Mouse (Mus musculus) kidney, embryonic 14.5 days (tissue): Measurements from ENCODE around the gene Hist2h2ab. TPM values are rescaled to one million over a fixed set of nuclear protein-coding genes. Genes with fewer than 3 reads are reported as not detected.

Experiments
- ATAC-seq: fragments of 200-750 bp; cut with Nextera tagmentation; 2 replicates; pipeline ENCODE4 v1.8.0; 2017; ENCODE audit warnings: moderate number of reproducible peaks, mild to moderate bottlenecking, moderate TSS enrichment, moderate library complexity; ENCODE audit not compliant: low FRiP score, low TSS enrichment
- H3K27ac ChIP-seq: fragments of 300-500 bp; sonication (generic); 2 replicates; pipeline ENCODE4 v1.5.1; 2014; ENCODE audit warnings: low read depth, mild to moderate bottlenecking, low read length, moderate library complexity, mixed read lengths
- H3K27me3 ChIP-seq: fragments of 300-500 bp; sonication (generic); 2 replicates; pipeline ENCODE4 v1.6.1; 2014; ENCODE audit warnings: mild to moderate bottlenecking, low read length; ENCODE audit not compliant: control insufficient read depth, insufficient read depth
- H3K36me3 ChIP-seq: fragments of 300-500 bp; sonication (generic); 2 replicates; pipeline ENCODE4 v1.6.1; 2014; ENCODE audit warnings: low read length, mixed read lengths; ENCODE audit not compliant: control insufficient read depth, insufficient read depth
- H3K4me1 ChIP-seq: fragments of 300-500 bp; sonication (generic); 2 replicates; pipeline ENCODE4 v1.6.1; 2014; ENCODE audit warnings: low read length, mixed read lengths; ENCODE audit not compliant: control insufficient read depth, insufficient read depth
- H3K4me2 ChIP-seq: fragments of 300-500 bp; sonication (generic); replicated peaks from 2 replicates; pipeline ENCODE4 v1.6.1; 2014; ENCODE audit warnings: low read depth, mild to moderate bottlenecking, low read length
- H3K4me3 ChIP-seq: fragments of 300-500 bp; sonication (generic); 2 replicates; pipeline ENCODE4 v1.5.1; 2014; ENCODE audit warnings: mild to moderate bottlenecking, low read length
- H3K9ac ChIP-seq: fragments of 300-500 bp; sonication (generic); 2 replicates; pipeline ENCODE4 v1.6.1; 2014; ENCODE audit warnings: low read depth, mild to moderate bottlenecking, low read length, moderate library complexity
- H3K9me3 ChIP-seq: fragments of 300-500 bp; sonication (generic); 2 replicates; pipeline ENCODE4 v1.6.1; 2016; ENCODE audit warnings: low read length; ENCODE audit not compliant: control insufficient read depth
- WGBS: fragments of 180-500 bp; shearing (Covaris S2); extraction: QIAGEN DNeasy Blood & Tissue Kit; methylation state at CpG from one replicate; pipeline ENCODE4 v1.1.7; 2014; 5-methylcytosine and 5-hydroxymethylcytosine counted together
- polyA plus RNA-seq: library from polyadenylated mRNA; unstranded; fragments of >200 nt; fragmentation: Nextera tagmentation; extraction: Ambion mirVana; gene quantifications from 2 replicates; pipeline ENCODE4 v1.2.1, GENCODE M21; 2014

Gene Hist2h2ab
- polyA plus RNA-seq, 1 experiment from 2014 or later = 2.2 TPM

DNA sequence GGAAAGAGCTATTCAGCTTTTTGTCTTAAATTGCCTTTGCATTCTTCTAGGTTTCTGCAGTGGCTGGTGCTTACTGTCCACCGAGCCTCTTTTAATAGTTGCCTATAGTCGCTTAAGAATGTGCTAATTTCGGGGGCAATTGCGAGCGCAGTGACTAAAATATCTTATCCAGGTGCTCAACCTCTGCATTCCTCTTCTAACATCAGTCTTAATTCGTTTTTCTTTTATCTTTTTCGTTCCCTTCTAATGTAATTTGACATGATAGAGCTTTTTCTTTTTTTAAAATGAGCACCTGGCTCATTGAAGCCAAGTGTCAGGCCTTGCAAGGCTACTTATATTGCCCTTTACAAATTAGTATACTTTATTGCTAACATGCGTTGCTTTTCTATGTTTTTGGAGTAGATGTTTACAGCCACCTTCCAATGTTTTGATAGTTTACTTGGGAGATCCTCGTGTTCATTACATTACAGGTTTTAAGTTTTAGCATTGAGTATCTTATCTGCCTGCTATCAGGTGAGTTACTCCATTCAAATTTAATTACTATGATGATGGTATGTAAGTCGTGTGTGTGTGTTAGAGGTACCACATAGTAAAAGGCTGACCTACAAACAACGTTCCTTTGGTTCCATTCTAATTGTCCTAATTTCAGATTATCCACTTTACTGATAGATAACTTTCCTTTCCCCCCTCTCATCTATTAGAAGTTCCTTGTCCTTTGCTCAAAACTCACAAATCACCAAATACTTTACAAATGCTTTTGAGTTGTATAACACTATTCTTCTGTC, 27.9 kb downstream of the Hist2h2ab start:
- 4% methylated on average over 11 of the region's 11 CpGs for WGBS
- no peak for ATAC-seq
- Histone ChIP-seq H3K9ac (peak overlapping the region; percentile 75), H3K4me2 (peak overlapping the region; percentile 50), H3K36me3 (no peaks in the 10 kb centered on the region), H3K4me1 (peaks cover 22% of the 10 kb centered on the region), H3K4me3 (peak overlapping the region; percentile 53), H3K9me3 (no peaks in the 10 kb centered on the region), H3K27me3 (no peaks in the 10 kb centered on the region), H3K27ac (peak overlapping the region; percentile 68)

DNA sequence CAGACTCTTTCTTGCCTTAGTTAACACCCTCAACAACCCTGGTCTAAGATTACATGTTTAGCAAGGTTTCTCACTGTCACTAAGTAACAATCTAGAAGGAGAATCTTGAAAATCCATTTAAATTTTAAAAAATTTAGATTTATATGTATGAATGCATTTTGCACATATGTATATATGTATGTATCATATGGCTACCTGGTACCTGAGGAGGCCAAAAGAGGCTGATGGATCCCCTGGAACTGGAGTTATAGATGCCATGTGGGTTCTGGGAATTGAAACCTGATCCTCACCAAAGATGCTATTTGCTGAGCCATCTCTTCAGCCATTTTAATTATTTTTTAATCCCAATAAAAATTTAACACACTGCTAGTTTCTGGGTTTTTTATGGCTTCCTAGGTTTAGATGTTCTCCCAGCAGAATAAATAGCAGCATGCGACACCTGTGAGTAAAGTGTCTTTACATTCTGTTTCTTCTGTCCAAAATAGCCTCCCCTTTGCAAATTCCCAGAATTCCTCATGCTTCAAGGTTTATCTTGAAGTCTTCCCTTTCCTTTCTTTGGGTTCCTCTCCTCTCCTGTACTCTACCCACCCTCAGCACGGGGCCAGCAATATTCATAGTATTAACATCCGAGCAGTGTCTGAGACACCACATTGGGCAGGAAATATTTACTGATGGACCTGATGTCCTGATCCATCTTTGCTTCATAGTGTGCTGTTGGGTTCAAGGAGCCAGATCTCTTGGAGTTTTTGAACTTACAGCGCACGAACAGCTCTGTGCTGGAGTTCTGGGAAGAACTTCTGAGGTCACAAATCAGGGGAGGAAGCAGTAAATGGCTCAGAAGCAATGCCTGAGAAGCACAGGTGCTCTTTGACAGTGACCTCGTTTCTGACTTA, 28.7 kb downstream of the Hist2h2ab start:
- no peaks in the 10 kb centered on the region for H3K27me3 ChIP-seq
- no peak for ATAC-seq
- H3K4me2 ChIP-seq = peak overlapping the region; percentile 50
- no peaks in the 10 kb centered on the region for H3K9me3 ChIP-seq
- peak overlapping the region; percentile 55; the same call in 1 of the 2 replicates for H3K27ac ChIP-seq
- WGBS = 41% methylated on average over 6 of the region's 6 CpGs
- peak overlapping the region; percentile 53 for H3K4me3 ChIP-seq
- H3K9ac ChIP-seq = peak overlapping the region; percentile 75
- no peaks in the 10 kb centered on the region for H3K36me3 ChIP-seq
- H3K4me1 ChIP-seq = peaks cover 22% of the 10 kb centered on the region

- no peak for ATAC-seq
- H3K4me1 ChIP-seq = peaks cover 20% of the 10 kb centered on the region
- H3K27me3 ChIP-seq = no peaks in the 10 kb centered on the region
- 0 out of 2 replicates have a peak overlapping the region, but pooled peaks have one; percentile 75 for H3K9ac ChIP-seq
- no peaks in the 10 kb centered on the region for H3K36me3 ChIP-seq
- H3K27ac ChIP-seq = peak overlapping the region; percentile 55; the same call in 1 of the 2 replicates
- WGBS = 70% methylated on average over 4 of the region's 4 CpGs
- no peak overlapping the region for H3K4me3 ChIP-seq
- peak overlapping the region; percentile 50 for H3K4me2 ChIP-seq
- no peaks in the 10 kb centered on the region for H3K9me3 ChIP-seq
Measured at GRCm38 (mm10) chr3:96249034-96249345, 29.3 kb downstream of the Hist2h2ab start.

GRCm38 (mm10) chr3:96250890-96251289, 31.2 kb downstream of the Hist2h2ab start:
- Histone ChIP-seq H3K27ac (no peak overlapping the region), H3K27me3 (no peaks in the 10 kb centered on the region), H3K4me2 (no peak overlapping the region), H3K36me3 (no peaks in the 10 kb centered on the region), H3K9me3 (no peaks in the 10 kb centered on the region), H3K4me1 (peaks cover 14% of the 10 kb centered on the region; the same call in 1 of the 2 replicates), H3K4me3 (no peak overlapping the region), H3K9ac (no peak overlapping the region; the same call in 1 of the 2 replicates)
- no peak for ATAC-seq
- 60% methylated on average over 3 of the region's 3 CpGs for WGBS

DNA sequence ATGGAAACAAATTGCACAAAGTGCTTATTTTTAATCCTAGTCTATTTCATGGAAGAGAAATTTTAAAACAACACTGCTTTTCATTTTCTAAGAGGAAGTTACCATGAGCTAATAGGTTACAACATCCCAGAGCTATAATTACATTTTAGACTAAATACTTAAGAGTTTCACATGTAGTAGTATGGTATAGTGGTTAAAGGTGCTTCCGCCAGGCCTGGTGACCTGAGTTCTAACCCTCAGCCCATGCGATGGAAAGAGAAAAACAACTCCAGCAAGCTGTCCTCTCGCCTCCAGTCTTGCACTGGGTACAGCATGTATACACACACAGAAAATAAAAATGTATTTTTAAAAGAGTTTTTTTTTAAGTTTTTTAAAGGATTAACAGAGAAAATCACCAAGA, 32.1 kb downstream of the Hist2h2ab start:
- H3K9me3 ChIP-seq = no peaks in the 10 kb centered on the region
- H3K4me2 ChIP-seq = no peak overlapping the region
- no peak overlapping the region for H3K27ac ChIP-seq
- no peak overlapping the region for H3K4me3 ChIP-seq
- H3K36me3 ChIP-seq = no peaks in the 10 kb centered on the region
- H3K4me1 ChIP-seq = peaks cover 14% of the 10 kb centered on the region; the same call in 1 of the 2 replicates
- no peak overlapping the region for H3K9ac ChIP-seq
- WGBS = 88% methylated on average over 3 of the region's 3 CpGs
- no peak for ATAC-seq
- no peaks in the 10 kb centered on the region for H3K27me3 ChIP-seq

- Histone ChIP-seq H3K4me3 (no peak overlapping the region), H3K27me3 (no peaks in the 10 kb centered on the region), H3K9ac (peak overlapping the region; percentile 28; the same call in 1 of the 2 replicates), H3K36me3 (no peaks in the 10 kb centered on the region), H3K9me3 (no peaks in the 10 kb centered on the region), H3K27ac (no peak overlapping the region), H3K4me2 (no peak overlapping the region; the same call in 1 of the 2 replicates), H3K4me1 (no peaks in the 10 kb centered on the region)
- 0 out of 2 replicates have a peak, but pooled peaks have one; percentile 26 for ATAC-seq
- 53% methylated on average over 10 of the region's 10 CpGs for WGBS
Measured at GRCm38 (mm10) chr3:96254683-96255355, 35.2 kb downstream of the Hist2h2ab start.

DNA sequence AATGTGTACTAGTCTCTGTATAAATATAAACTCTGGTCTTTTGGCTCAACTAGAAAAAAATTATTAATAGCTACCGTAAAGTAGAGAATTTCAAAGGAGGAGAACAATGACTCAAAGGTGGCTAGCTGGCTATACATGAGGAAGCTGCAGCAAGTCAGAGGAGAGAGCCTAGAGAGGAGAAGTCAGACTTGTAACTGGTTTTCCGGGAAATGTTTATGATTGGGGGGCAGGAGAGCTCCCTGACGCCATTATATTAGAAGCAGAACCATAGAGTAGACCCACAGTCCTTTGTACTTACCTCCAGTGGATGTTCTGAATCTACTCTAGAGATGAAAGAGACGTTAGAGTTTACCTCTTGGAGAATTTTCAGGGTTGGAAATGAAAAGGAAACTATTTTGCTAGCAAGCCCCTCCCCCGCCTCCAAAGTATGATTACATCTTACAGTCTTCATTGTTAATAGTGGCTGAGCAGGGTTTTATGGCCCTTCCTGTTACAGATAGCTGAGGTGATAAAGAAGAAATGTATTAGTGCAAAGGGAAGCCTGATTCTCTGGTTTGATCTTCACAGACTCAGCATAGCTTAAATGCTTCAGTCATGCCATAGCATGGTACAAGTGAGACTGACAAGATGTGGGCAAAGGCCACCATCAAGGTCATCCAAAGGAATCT, 36.4 kb downstream of the Hist2h2ab start:
- WGBS = 68% methylated on average over 5 of the region's 5 CpGs
- no peak for ATAC-seq
- Histone ChIP-seq H3K4me2 (no peak overlapping the region), H3K4me1 (no peaks in the 10 kb centered on the region), H3K27ac (no peak overlapping the region), H3K27me3 (no peaks in the 10 kb centered on the region), H3K9ac (no peak overlapping the region), H3K9me3 (no peaks in the 10 kb centered on the region), H3K4me3 (no peak overlapping the region), H3K36me3 (no peaks in the 10 kb centered on the region)

DNA sequence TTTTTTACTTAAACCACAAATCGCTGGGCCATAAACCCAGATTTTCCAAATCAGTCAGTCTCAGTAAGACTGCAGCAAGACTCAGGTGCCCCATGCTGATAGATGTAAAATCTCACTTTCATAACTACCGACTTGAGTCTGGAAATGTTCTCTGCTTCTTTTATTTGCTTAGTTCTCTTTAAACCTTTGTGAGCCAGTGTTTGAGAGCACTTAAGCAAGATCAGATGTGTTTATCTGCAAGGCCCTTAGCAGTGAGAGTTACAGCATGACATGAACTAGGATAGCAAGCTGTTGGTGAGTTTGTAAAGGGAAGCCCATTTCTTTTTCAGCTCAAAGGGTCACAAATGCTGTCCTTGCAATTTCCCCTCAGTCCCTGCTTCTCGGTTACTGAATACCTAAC, 37.5 kb downstream of the Hist2h2ab start:
- Histone ChIP-seq H3K9me3 (no peaks in the 10 kb centered on the region), H3K4me3 (no peak overlapping the region), H3K9ac (no peak overlapping the region), H3K4me1 (peaks cover 7% of the 10 kb centered on the region; the same call in 1 of the 2 replicates), H3K27me3 (no peaks in the 10 kb centered on the region), H3K27ac (no peak overlapping the region), H3K36me3 (no peaks in the 10 kb centered on the region), H3K4me2 (no peak overlapping the region)
- ATAC-seq = no peak
- 85% methylated on average over 3 of the region's 3 CpGs for WGBS
